Mouse (Mus musculus) olfactory bulb, adult 2 months (tissue): ENCODE measurements around the gene Ccz1. TPM values are rescaled to one million over a fixed set of nuclear protein-coding genes. Genes with fewer than 3 reads are reported as not detected.

Experiments used
- H3K27ac ChIP-seq: fragments of 200-500 bp; 2 replicates; pipeline ENCODE4 v1.5.1; 2012; ENCODE audit warnings: low read depth, low read length; ENCODE audit not compliant: insufficient read depth
- H3K4me1 ChIP-seq: fragments of 200-500 bp; 2 replicates; pipeline ENCODE4 v1.6.1; 2012; ENCODE audit warnings: low read length; ENCODE audit not compliant: control insufficient read depth, insufficient read depth
- H3K4me3 ChIP-seq: fragments of 200-500 bp; 2 replicates; pipeline ENCODE4 v1.5.1; 2012; ENCODE audit warnings: mild to moderate bottlenecking, low read depth, low read length, moderate library complexity; ENCODE audit not compliant: insufficient read depth
- CTCF ChIP-seq: fragments of 200-500 bp; IDR thresholded peaks from 2 replicates; pipeline ENCODE4 v1.5.1; 2012; ENCODE audit warnings: low read depth, mild to moderate bottlenecking, low read length, moderate library complexity; ENCODE audit not compliant: insufficient read depth
- POLR2A ChIP-seq: fragments of 200-500 bp; IDR thresholded peaks from 2 replicates; pipeline ENCODE4 v1.6.1; 2012; ENCODE audit warnings: mild to moderate bottlenecking, low read depth, low read length, moderate library complexity; ENCODE audit not compliant: insufficient read depth
- WGBS: fragments of 180-500 bp; shearing (Covaris S2); methylation state at CpG from one replicate; pipeline ENCODE4 v1.1.7; 2018; 5-methylcytosine and 5-hydroxymethylcytosine counted together
- polyA plus RNA-seq: library from polyadenylated mRNA; stranded (reverse); fragments of >200 nt; gene quantifications from 2 replicates; pipeline ENCODE4 v1.2.4, GENCODE M21; 2012; ENCODE audit warnings: low replicate concordance; ENCODE audit not compliant: missing spikeins, insufficient read depth, insufficient read length

The Ccz1 gene
- polyA plus RNA-seq, 1 experiment: 341 TPM

- H3K4me1 ChIP-seq: no peaks in the 10 kb centered on the region
- H3K27ac ChIP-seq: no peak overlapping the region
- WGBS: 88% methylated on average over 12 of the region's 12 CpGs
- no peak for TF ChIP-seq CTCF
- no peak for TF ChIP-seq POLR2A
- no peak overlapping the region for H3K4me3 ChIP-seq
Measured at GRCm38 (mm10) chr5:143965586-143966345, 48.9 kb downstream of the Ccz1 start.

DNA sequence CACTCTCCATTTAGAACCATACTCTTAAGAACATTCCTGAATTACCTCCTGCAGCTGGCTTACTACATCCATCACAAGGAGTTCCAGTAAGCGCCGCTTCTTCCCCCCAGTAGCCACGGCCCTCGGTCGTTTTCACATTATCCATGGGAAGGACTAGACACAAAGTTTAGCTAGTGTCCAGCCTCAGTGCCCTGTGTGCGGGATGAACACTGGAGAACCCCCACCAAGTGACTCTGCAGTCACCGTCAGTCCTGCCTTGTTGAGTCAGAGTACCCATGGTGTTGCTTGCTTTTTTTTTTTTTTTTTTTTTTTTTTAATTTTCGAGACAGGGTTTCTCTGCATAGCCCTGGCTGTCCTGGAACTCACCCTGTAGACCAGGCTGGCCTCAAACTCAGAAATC lies 53.5 kb downstream of the Ccz1 start:
- no peak overlapping the region for H3K27ac ChIP-seq
- no peak for TF ChIP-seq CTCF
- TF ChIP-seq POLR2A: no peak
- H3K4me1 ChIP-seq: no peaks in the 10 kb centered on the region
- H3K4me3 ChIP-seq: no peak overlapping the region
- 94% methylated on average over 8 of the region's 8 CpGs for WGBS

DNA sequence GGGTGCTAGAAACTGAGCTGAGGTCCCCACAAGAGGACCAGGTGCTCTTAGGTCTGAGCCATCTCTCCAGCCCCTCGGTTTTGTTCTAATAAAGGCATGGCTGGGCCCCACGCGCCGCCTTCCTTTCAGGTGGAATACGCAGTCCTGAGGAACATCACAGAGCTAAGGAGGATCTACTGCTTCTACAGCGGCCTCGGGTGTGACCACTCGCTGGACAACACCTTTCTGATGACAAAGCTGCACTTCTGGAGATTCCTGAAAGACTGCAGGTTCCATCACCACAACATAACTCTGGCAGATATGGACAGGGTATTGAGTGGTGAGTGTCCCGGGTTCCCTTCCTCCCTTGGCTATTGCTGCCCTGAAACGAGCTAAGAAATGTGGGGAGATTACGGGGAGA lies 55.1 kb downstream of the Ccz1 start:
- H3K4me1 ChIP-seq: no peaks in the 10 kb centered on the region

GRCm38 (mm10) chr5:143957101-143957500 lies 57.6 kb downstream of the Ccz1 start:
- H3K4me1 ChIP-seq: no peaks in the 10 kb centered on the region
- H3K27ac ChIP-seq: no peak overlapping the region
- 94% methylated on average over 6 of the region's 6 CpGs for WGBS
- TF ChIP-seq CTCF (no peak), POLR2A (no peak)
- no peak overlapping the region for H3K4me3 ChIP-seq

More for the DNA sequence above, 55.1 kb downstream of the Ccz1 start:
- H3K4me3 ChIP-seq: no peak overlapping the region
- TF ChIP-seq POLR2A: no peak
- TF ChIP-seq CTCF: no peak
- no peak overlapping the region for H3K27ac ChIP-seq
- 94% methylated on average over 11 of the region's 11 CpGs for WGBS

GRCm38 (mm10) chr5:143950016-143950415 lies 64.7 kb downstream of the Ccz1 start:
- H3K4me3 ChIP-seq: no peak overlapping the region
- TF ChIP-seq CTCF (no peak), POLR2A (no peak)
- H3K27ac ChIP-seq: no peak overlapping the region
- no peaks in the 10 kb centered on the region for H3K4me1 ChIP-seq
- WGBS: 49% methylated on average over 5 of the region's 5 CpGs

GRCm38 (mm10) chr5:143948361-143948760 lies 66.3 kb downstream of the Ccz1 start:
- TF ChIP-seq CTCF (no peak), POLR2A (no peak)

GRCm38 (mm10) chr5:143943231-143944125 lies 71.2 kb downstream of the Ccz1 start:
- peak overlapping the region; percentile 74 for H3K27ac ChIP-seq
- H3K4me3 ChIP-seq: no peak overlapping the region
- WGBS: 49% methylated on average over 14 of the region's 14 CpGs
- peaks cover 14% of the 10 kb centered on the region for H3K4me1 ChIP-seq
- no peak for TF ChIP-seq CTCF
- no peak for TF ChIP-seq POLR2A

More at GRCm38 (mm10) chr5:143948361-143948760, 66.3 kb downstream of the Ccz1 start:
- no peak overlapping the region for H3K27ac ChIP-seq
- WGBS: 89% methylated on average over 12 of the region's 12 CpGs
- H3K4me1 ChIP-seq: peaks cover 10% of the 10 kb centered on the region
- H3K4me3 ChIP-seq: no peak overlapping the region

DNA sequence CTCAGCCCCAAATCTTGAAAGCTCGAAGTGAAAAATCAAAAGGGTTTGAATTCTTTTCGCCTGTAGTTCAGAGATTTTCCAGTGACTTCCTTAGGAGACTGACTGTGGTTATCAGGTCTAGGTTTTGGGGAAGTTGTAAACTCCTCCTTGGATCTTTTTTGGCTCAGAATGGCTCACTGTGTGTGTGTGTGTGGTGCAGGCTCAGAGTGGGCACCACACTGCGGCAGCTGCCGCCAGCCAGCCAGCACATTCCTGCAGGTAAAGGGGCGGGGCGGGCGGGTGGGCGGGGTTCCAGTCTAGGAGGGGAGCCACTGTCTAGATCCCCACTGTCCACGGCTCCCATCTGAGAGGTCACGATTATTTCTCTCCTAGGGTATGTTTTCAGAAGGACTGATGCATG lies 73.1 kb downstream of the Ccz1 start:
- peaks cover 14% of the 10 kb centered on the region for H3K4me1 ChIP-seq
- H3K27ac ChIP-seq: no peak overlapping the region
- no peak overlapping the region for H3K4me3 ChIP-seq
- 29% methylated on average over 10 of the region's 10 CpGs for whole genome bisulfite sequencing
- TF ChIP-seq POLR2A (no peak), CTCF (no peak)

Other genes starting within 250 kb of the Ccz1 start
- not detected in 2 replicates for gene Eif2ak1, start 197.1 kb downstream of the Ccz1 start, polyA plus RNA-seq
- not detected in 2 replicates for gene Ankrd61, start 117.2 kb downstream of the Ccz1 start, polyA plus RNA-seq
- gene Aimp2, start 105.0 kb downstream of the Ccz1 start, polyA plus RNA-seq: not detected in 2 replicates
- gene Pms2, start 104.9 kb downstream of the Ccz1 start, polyA plus RNA-seq: not detected in 2 replicates
- not detected in 2 replicates for gene Gm42421, start 86.7 kb downstream of the Ccz1 start, polyA plus RNA-seq
- not detected in 2 replicates for gene Rsph10b, start 81.8 kb downstream of the Ccz1 start, polyA plus RNA-seq
- gene Ocm, start 11.8 kb upstream of the Ccz1 start, polyA plus RNA-seq: not detected in 2 replicates
- gene Lmtk2, start 85.6 kb upstream of the Ccz1 start, polyA plus RNA-seq: not detected in 2 replicates
- not detected in 2 replicates for gene Bhlha15, start 175.4 kb upstream of the Ccz1 start, polyA plus RNA-seq
- gene Tecpr1, start 208.7 kb upstream of the Ccz1 start, polyA plus RNA-seq: 771 TPM in 1 of 2 replicates, not detected in the other
- not detected in 2 replicates for gene Bri3, start 229.6 kb upstream of the Ccz1 start, polyA plus RNA-seq